In genomic region chr4:117131890-117132793, GRCm38 (mm10) we compare ENCODE assay signal across 8 mouse cellular contexts. TPM values are rescaled to one million over a fixed set of nuclear protein-coding genes. Genes with fewer than 3 reads are reported as not detected.
A peak's percentile ranks its signal among the peaks of the same experiment; 100 is the strongest.
DNase-seq lines count a peak whose midpoint lies in the region; ATAC-seq and TF ChIP-seq lines count a peak whose summit lies in the region.

No protein-coding gene starts in this region.

- no peak overlapping the region for H3K9ac ChIP-seq in embryonic facial prominence, embryonic 12.5 days
- no peak overlapping the region for H3K9ac ChIP-seq in limb, embryonic 15.5 days

- ATAC-seq in embryonic facial prominence, embryonic 12.5 days (ENCODE audit: insufficient number of reproducible peaks, insufficient read depth, low FRiP score, low TSS enrichment): peak; percentile 36; the same call in 1 of the 2 replicates
- no peak for ATAC-seq in limb, embryonic 15.5 days (ENCODE audit: insufficient number of reproducible peaks, low FRiP score, low TSS enrichment, low read depth)
- ATAC-seq in erythroblast, adult 5-6 weeks (replicated peaks; ENCODE audit: low FRiP score, poor library complexity, severe bottlenecking): no peak

- WGBS in embryonic facial prominence, embryonic 12.5 days: 16% methylated on average over 7 of the region's 7 CpGs
- WGBS in limb, embryonic 15.5 days: 37% methylated on average over 7 of the region's 7 CpGs
- WGBS in small intestine, adult 2 months: 75% methylated on average over 7 of the region's 7 CpGs

- no peaks in the 10 kb centered on the region for H3K9me3 ChIP-seq in embryonic facial prominence, embryonic 12.5 days
- no peaks in the 10 kb centered on the region for H3K9me3 ChIP-seq in limb, embryonic 15.5 days

- no peak overlapping the region for H3K27ac ChIP-seq in embryonic facial prominence, embryonic 12.5 days
- no peak overlapping the region for H3K27ac ChIP-seq in limb, embryonic 15.5 days
- H3K27ac ChIP-seq in small intestine, adult 2 months (ENCODE audit: insufficient read depth, low read depth, low read length): no peak overlapping the region

- H3K27me3 ChIP-seq in embryonic facial prominence, embryonic 12.5 days: peaks cover 29% of the 10 kb centered on the region
- H3K27me3 ChIP-seq in limb, embryonic 15.5 days: peaks cover 18% of the 10 kb centered on the region
- no peaks in the 10 kb centered on the region for H3K27me3 ChIP-seq in small intestine, adult 2 months (ENCODE audit: control insufficient read depth, insufficient read depth, low read length)

- no peak for TF ChIP-seq POLR2A in small intestine, adult 2 months (IDR thresholded peaks at IDR 0.05; ENCODE audit: low read depth, low read length)

- peaks cover 17% of the 10 kb centered on the region; the same call in 1 of the 2 replicates for H3K4me1 ChIP-seq in embryonic facial prominence, embryonic 12.5 days
- H3K4me1 ChIP-seq in limb, embryonic 15.5 days: peaks cover 16% of the 10 kb centered on the region
- peaks cover 17% of the 10 kb centered on the region; the same call in 1 of the 2 replicates for H3K4me1 ChIP-seq in small intestine, adult 2 months (ENCODE audit: control insufficient read depth, insufficient read depth, insufficient read length, low read length)

- H3K4me3 ChIP-seq in embryonic facial prominence, embryonic 12.5 days: peak overlapping the region; percentile 87
- H3K4me3 ChIP-seq in limb, embryonic 15.5 days: peak overlapping the region; percentile 81
- H3K4me3 ChIP-seq in small intestine, adult 2 months (ENCODE audit: low read depth, low read length): peak overlapping the region; percentile 85

- H3K36me3 ChIP-seq in embryonic facial prominence, embryonic 12.5 days: peaks cover 6% of the 10 kb centered on the region; the same call in 1 of the 2 replicates
- peaks cover 26% of the 10 kb centered on the region for H3K36me3 ChIP-seq in limb, embryonic 15.5 days
- peaks cover 20% of the 10 kb centered on the region for H3K36me3 ChIP-seq in small intestine, adult 2 months (ENCODE audit: control insufficient read depth, insufficient read depth, low read length)

- intact Hi-C loops in left cerebral cortex, postnatal 4 days (cut with DNase I): no loop called here

- peak overlapping the region; percentile 96 for H3K4me2 ChIP-seq in embryonic facial prominence, embryonic 12.5 days (replicated peaks)
- H3K4me2 ChIP-seq in limb, embryonic 15.5 days: peak overlapping the region; percentile 91; the same call in 1 of the 2 replicates

- peak; percentile 72 for DNase-seq in left cerebral cortex, postnatal 4 days
- no peak for DNase-seq in left cerebral cortex, adult 8-10 months (ENCODE audit: low spot score in 2 of 2)
- DNase-seq in left cerebral cortex, adult 11 months (ENCODE audit: low spot score): no peak
- DNase-seq in kidney, postnatal 14 days: no peak

- TF ChIP-seq CTCF in small intestine, adult 2 months (IDR thresholded peaks at IDR 0.05; ENCODE audit: extremely low read depth, insufficient read length, insufficient replicate concordance, low read depth, low read length): no peak

RNA-seq across cellular contexts. Expression of gene Plk3, which starts 1.6 kb away (rescaled TPM):
- 10 to 100 TPM; 19.4 to 21.4 TPM for total RNA-seq in left cerebral cortex, postnatal 4 days (2021)
- total RNA-seq in left cerebral cortex, adult 8-10 months (2022): 10 to 100 TPM in 3 of 4 experiments, 1 to 10 TPM in 1; 8.0 to 14.1 (median 12.9) TPM
- polyA plus RNA-seq in embryonic facial prominence, embryonic 12.5 days (2016; fragmentation: Nextera tagmentation; extraction: Ambion mirVana): 5.0 and 5.5 TPM in 2 replicates
- polyA plus RNA-seq in limb, embryonic 15.5 days (2015; fragmentation: Nextera tagmentation; extraction: Ambion mirVana): 5.7 and 6.8 TPM in 2 replicates
- polyA plus RNA-seq in small intestine, adult 2 months (2012; rRNA removed): 23.5 and 23.9 TPM in 2 replicates
- 0.42 TPM in 1 of 2 replicates, not detected in the other for total RNA-seq in erythroblast, adult 5-6 weeks (2015; ENCODE audit: low replicate concordance)
- 1.7 TPM in 1 of 2 replicates, not detected in the other for total RNA-seq in erythroblast, adult 5-6 weeks (2017; ENCODE audit: low replicate concordance)

RNA-seq across cellular contexts. Expression of gene Tctex1d4, which starts 5.5 kb away (rescaled TPM):
- under 1 TPM; 0.52 to 0.58 TPM for total RNA-seq in left cerebral cortex, postnatal 4 days (2021)
- not detected for total RNA-seq in left cerebral cortex, adult 8-10 months (2022)
- not detected in 2 replicates for polyA plus RNA-seq in embryonic facial prominence, embryonic 12.5 days (2016; fragmentation: Nextera tagmentation; extraction: Ambion mirVana)
- not detected in 2 replicates for polyA plus RNA-seq in limb, embryonic 15.5 days (2015; fragmentation: Nextera tagmentation; extraction: Ambion mirVana)
- 0.33 and 0.62 TPM in 2 replicates for polyA plus RNA-seq in small intestine, adult 2 months (2012; rRNA removed)
- not detected in 2 replicates for total RNA-seq in erythroblast, adult 5-6 weeks (2015; ENCODE audit: low replicate concordance)
- total RNA-seq in erythroblast, adult 5-6 weeks (2017; ENCODE audit: low replicate concordance): not detected in 2 replicates

RNA-seq across cellular contexts. Expression of gene Btbd19, which starts 6.6 kb away (rescaled TPM):
- total RNA-seq in left cerebral cortex, postnatal 4 days (2021): 1 to 10 TPM; 8.0 to 8.4 TPM
- total RNA-seq in left cerebral cortex, adult 8-10 months (2022): 10 to 100 TPM; 14.1 to 18.8 (median 17.4) TPM
- polyA plus RNA-seq in embryonic facial prominence, embryonic 12.5 days (2016; fragmentation: Nextera tagmentation; extraction: Ambion mirVana): 4.4 and 4.9 TPM in 2 replicates
- polyA plus RNA-seq in limb, embryonic 15.5 days (2015; fragmentation: Nextera tagmentation; extraction: Ambion mirVana): 10.0 and 10.3 TPM in 2 replicates
- 3.8 and 4.5 TPM in 2 replicates for polyA plus RNA-seq in small intestine, adult 2 months (2012; rRNA removed)
- total RNA-seq in erythroblast, adult 5-6 weeks (2015; ENCODE audit: low replicate concordance): 1.0 and 3.1 TPM in 2 replicates
- 0.68 and 1.3 TPM in 2 replicates for total RNA-seq in erythroblast, adult 5-6 weeks (2017; ENCODE audit: low replicate concordance)

RNA-seq across cellular contexts. Expression of gene Rps8, which starts 23.9 kb away (rescaled TPM):
- total RNA-seq in left cerebral cortex, postnatal 4 days (2021): 100 to 1,000 TPM; 774 to 852 TPM
- total RNA-seq in left cerebral cortex, adult 8-10 months (2022): 100 to 1,000 TPM; 561 to 608 (median 588) TPM
- polyA plus RNA-seq in embryonic facial prominence, embryonic 12.5 days (2016; fragmentation: Nextera tagmentation; extraction: Ambion mirVana): 804 and 834 TPM in 2 replicates
- 803 and 994 TPM in 2 replicates for polyA plus RNA-seq in limb, embryonic 15.5 days (2015; fragmentation: Nextera tagmentation; extraction: Ambion mirVana)
- polyA plus RNA-seq in small intestine, adult 2 months (2012; rRNA removed): 205 and 258 TPM in 2 replicates
- 981 and 1,137 TPM in 2 replicates for total RNA-seq in erythroblast, adult 5-6 weeks (2015; ENCODE audit: low replicate concordance)
- 281 and 366 TPM in 2 replicates for total RNA-seq in erythroblast, adult 5-6 weeks (2017; ENCODE audit: low replicate concordance)

RNA-seq across cellular contexts. Expression of gene Ptch2, which starts 36.3 kb away (rescaled TPM):
- 1 to 10 TPM; 5.8 to 6.5 TPM for total RNA-seq in left cerebral cortex, postnatal 4 days (2021)
- total RNA-seq in left cerebral cortex, adult 8-10 months (2022): 1 to 10 TPM; 1.4 to 3.0 (median 1.6) TPM
- polyA plus RNA-seq in embryonic facial prominence, embryonic 12.5 days (2016; fragmentation: Nextera tagmentation; extraction: Ambion mirVana): 10.4 and 12.1 TPM in 2 replicates
- polyA plus RNA-seq in limb, embryonic 15.5 days (2015; fragmentation: Nextera tagmentation; extraction: Ambion mirVana): 13.7 and 15.8 TPM in 2 replicates
- 2.4 and 3.7 TPM in 2 replicates for polyA plus RNA-seq in small intestine, adult 2 months (2012; rRNA removed)
- total RNA-seq in erythroblast, adult 5-6 weeks (2015; ENCODE audit: low replicate concordance): 0.19 and 0.21 TPM in 2 replicates
- total RNA-seq in erythroblast, adult 5-6 weeks (2017; ENCODE audit: low replicate concordance): 0.09 TPM in 1 of 2 replicates, not detected in the other
